Mouse (Mus musculus) retina, adult 2 months (tissue): ENCODE measurements around the gene Map2k5.

Experiments used
- DNase-seq: peaks from one replicate; pipeline ENCODE4 v3.0.0-alpha.2; 2012; ENCODE audit warnings: low read depth, low spot score

The Map2k5 gene

DNA sequence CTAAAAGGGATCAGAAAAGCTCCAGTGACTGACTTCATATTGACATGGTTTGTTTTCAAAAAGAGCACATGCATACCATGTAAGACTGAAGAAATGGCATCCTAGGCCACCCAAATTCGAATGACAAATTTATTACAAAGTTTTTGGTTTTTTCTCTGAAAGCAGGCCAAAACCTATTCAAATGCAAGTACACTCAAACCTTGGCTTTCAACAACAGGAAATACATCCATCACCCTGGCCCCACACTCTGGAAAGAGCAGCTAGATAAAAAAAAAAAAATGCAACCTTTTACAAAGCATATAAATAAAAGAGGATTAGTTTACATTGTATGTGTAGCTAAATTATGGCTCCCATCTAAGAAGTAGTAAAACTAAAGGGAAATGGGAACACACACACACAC lies 114.5 kb downstream of the Map2k5 start:
- no peak for DNase-seq

DNA sequence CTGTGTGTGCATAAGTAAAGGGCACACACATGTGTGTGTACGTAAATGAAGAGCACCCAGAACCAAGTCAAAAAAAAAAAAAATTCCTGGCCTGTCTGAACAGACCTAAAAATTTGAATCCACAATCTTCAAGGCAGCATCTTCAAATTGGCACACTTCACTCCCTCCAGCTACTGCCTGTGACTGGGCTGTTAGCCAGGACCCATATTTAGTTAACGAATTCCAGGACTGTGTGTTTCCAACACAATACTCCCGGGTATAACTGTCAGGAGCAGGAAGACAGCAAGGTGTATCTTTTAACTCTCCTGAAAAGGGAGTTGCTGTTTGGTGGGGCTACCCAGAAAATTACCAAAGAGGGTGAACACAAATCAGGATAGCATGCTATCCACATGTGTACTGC lies 118.9 kb downstream of the Map2k5 start:
- no peak for DNase-seq

DNA sequence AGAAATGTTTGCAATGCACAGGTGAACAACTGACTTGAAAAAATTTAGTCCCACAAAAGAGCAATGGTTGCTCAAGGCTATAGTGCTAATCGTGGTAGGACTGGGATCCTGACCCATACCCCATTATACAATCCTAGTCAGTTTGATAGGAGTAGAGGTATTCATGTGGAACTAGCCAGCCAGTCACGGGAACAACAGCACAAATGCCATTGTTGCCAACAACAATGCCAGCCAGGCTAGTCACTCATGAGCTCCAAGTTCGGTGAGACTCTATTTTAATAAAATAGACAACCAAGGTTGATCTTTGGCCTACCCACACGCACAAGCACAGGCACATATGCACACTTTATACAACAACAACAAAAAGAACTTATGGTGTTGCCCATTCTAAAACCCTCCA lies 120.0 kb downstream of the Map2k5 start:
- no peak for DNase-seq

DNA sequence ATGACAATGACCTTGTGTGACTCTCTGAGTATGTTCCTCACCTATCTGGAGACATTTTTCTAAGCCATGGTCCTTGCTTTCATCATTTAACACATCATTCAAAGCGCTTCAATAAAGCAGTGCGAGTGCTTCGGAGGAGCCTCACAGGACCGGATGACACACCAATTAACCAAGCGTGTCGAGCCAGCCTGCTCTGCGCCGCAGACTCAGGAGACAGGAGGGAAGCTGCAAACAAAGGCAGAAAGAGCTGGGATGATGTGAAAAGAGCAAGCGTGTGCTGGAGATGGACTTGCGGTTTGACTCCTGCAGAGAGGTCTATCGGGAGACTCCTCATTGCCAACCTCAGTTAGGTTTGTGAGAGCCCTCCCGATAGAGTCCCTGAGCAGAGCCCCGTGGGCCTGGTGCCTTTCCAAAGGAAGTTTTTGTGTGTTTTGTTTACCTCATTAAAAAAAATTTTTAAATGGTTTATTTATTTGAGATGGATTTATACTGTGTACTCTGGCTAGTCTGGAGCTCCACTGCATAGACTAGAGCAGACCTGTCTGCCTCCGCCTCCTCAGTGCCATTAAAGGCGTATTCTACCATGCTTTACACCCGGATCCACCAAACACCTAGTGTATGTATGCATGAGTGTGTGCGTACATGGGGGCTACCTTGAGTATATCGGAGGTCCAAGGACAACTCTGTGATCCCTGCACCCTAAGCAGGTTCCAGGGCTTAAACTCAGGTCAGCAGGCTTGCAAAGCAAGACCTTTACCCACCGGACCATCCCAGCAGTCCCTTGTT lies 126.7 kb downstream of the Map2k5 start:
- DNase-seq = no peak

DNA sequence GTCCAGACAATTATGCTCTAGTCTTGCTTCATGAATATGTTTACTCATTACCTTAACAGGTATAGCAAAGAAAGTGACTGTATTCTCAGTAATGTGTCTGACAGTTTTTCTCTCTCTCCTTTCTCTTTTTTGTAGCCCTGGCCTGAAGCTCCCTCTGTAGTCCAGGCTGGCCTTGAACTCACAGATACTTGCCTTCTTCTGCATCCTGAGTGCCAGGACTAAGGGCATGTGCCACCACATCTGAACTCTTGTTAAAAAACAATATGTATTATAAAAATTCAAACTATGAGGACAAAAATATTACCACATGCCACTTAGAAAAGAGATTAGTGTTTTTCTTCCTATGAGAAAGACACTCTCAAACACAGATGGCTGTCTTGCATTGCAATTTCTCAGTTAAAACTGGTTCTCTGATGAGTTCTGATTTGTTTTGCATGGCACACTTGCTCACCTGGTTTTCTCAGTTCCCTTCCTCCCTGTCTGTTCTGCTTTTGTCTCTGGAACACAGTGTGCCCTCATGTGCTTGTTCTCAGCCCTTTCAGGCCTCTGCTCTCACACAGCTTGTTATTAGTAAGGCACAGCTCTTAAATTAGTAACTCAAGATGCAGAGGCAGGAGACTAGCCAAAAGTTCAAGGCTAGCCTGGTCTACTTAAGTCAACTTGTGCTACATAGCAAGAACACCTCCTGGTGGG lies 129.5 kb downstream of the Map2k5 start:
- no peak for DNase-seq

DNA sequence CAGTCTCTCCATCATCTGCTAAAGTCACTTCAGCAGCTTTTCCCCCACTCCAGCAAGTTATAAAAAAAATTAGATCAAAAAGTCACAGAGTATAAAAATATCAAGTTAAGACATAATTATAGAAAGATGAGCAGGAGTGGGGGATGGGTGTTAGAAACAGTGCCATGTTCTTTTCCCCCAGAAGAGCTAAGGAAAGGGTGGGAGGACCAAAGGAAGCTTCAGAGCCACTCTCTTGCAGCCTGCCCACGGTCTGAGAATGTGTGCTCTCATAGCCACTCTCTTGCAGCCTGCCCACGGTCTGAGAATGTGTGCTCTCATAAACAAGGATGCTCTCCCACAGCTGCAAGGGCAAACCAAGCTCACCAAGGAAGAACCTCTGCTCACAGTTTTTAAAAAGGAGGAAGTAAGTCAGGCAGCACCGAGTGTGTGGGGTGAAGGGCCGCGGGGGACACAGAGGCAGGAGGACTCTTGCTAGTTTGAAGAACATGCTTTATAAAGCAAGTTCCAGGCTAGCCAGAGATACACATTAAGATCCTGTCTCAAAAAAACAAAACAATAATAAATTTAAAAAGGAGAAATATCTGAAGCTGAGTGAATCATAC lies 131.0 kb downstream of the Map2k5 start:
- DNase-seq = no peak

DNA sequence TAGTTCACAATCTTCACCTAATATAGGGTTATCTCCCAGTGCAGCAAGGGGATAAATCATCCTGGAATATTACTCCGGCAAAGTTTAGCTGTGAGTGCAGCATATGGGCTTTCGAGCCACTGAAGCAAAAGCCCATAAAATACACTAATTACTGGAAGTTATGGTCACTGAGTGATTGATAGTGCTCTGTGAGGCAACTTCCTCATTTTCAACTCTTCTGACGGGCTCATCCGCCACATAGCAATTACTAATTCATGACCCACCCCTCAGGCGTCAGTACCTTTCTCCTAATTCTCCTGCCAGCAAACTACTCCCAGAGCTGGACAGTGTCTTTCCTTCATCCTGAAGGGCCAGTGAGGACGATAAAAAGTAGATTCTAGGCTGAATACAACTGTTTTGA lies 135.7 kb downstream of the Map2k5 start:
- DNase-seq = no peak

DNA sequence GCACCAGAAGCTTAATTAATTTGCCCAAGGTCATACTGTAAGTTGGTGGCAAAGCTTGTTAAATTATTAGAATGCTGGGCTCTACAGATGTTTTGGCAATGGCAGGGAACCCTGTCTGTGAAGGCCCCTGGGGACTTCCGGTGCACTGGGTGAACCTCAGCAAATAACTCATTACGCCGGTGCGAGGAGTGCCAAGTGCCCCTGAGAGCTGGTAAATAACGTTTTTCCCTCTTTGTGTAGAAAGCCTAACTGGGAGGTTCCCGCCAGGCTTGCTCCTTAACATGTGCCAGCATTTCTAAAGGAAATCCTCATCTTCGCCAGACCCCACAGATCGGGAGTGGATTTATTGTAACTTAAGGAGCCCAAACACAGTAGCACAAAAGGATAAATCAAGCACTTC lies 136.5 kb downstream of the Map2k5 start:
- no peak for DNase-seq

DNA sequence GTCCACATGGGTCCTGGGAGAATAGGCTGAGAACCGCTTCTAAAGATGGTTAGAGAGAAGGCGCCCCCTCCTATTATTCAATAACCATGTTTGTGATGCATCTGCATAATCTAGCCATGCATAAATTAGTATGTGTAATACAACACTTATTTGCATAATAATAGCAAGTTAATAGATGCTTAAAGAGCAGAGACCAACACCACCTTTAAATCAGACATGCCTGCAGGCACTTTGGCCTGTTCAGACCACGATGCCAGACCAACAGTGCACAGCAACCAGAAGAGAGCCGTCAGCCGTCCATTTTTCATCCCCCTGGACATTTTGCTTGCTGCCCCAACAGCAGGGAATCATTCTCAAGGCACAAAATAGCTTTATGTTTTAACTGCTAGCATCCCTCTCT lies 143.3 kb downstream of the Map2k5 start:
- no peak for DNase-seq

DNA sequence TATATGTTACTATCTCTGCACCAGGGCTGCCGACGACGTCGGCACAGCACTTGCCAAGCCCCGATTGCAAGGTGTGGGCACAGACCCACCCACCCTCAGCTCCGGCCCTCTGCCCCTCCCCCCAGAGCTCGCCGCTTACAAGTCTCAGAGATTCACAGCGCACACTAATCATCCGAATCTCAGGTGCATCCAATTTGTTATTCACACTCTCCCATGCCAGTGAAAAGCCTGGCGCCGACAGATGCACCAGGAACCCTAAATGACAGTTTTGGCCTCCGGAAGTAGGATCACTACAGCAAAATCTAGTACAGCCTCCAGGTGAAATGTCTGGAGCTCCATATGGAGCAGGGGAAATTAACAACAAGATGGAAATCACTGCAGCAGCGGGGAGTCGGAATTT lies 147.4 kb downstream of the Map2k5 start:
- no peak for DNase-seq

DNA sequence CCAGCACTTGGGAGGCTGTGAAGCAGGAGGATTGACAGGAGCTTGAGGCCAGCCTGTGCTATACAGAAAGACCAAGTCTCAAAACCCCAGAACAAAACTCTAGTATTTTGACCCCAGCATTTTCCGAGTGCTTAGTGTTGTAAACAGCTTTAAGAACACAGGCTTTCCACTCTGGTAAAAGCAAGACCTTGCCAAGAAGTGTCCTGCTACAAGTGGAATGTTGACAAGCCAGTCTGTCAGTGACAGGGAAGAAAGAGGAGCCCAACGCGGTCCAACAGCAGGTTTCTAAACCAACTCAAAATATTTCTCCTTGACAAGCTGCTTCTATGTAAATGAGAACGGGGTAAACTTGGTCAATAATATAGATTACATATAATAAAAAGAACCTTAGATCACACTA lies 148.6 kb downstream of the Map2k5 start:
- DNase-seq = no peak

DNA sequence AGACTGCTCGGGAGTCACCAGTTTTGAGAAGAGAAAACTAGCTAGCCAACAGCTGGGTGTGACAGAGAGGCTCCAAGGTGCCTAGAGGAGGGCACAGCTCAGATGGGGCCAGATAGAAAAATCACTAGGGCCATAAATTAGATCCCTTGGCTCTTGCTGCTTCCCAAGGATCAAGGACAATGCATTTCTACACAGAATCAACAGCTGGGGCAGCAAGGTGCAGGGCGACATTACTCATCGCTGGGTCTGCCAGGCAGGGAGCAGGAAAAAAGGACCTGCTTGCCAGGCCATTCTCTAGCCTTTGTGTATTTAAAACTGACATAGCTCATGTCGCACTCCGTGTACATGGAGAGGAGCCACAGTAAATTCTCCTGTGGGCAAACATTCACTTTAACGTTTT lies 155.5 kb downstream of the Map2k5 start:
- no peak for DNase-seq

DNA sequence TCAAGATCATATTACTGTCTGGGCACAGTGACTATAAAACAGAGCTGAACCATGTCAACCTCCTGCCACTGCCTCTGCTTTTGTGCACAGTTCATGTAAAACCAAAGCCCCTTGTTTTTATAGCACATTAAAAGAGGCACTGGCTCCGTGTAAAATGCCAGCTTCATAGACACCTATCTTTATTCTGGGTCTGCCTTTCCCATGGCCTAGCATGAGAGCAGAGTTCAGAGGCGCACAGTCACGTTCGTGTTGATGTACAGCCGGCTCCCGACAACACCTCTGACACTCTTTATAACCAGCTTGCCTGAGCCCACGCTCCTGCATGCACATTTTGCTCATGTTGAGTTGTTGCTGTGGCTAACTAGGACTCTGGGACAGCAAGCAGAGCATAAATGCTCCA lies 157.9 kb downstream of the Map2k5 start:
- no peak for DNase-seq

DNA sequence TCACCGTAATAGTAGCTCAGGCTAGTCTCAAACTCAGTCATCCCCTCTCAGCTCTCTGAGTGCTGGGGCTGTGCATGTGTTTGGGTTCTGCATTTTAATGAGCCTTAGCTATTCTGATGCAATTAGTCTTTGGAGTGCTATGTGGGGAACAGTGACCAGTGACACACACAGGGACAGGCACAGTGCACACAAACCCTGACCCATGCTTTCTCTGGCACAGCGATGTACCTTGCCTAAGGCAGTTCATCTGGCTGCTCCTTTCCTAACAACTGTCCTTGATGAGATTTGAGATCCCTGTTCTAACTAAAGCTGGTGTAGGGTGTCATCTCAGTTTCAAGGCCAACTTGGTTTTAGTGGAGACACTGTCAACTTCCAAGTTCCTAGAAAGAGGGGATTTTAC lies 162.7 kb downstream of the Map2k5 start:
- no peak for DNase-seq

DNA sequence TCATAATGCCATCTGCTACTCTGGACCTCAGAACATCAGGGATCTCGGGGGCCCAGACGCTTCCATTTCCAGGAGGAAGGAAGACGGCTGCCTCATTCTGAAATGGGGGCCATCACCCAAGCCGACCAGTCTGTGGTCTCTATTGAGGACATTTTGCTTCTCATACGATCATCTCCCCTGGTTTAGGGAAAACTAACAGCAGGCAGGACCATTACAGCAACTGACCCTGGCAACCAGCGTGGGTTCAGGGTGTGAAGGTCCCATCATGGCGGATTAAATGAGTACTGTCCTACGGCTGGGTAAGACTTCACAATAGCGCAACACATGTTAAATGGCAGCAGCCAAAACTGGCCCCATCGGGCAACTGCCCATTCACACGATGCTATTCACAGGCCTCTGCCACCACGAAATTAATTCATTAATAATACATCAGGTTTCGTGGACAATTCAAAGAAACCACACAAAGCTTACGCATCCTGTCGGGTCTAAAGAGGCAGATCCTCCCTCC lies 170.9 kb downstream of the Map2k5 start:
- no peak for DNase-seq

DNA sequence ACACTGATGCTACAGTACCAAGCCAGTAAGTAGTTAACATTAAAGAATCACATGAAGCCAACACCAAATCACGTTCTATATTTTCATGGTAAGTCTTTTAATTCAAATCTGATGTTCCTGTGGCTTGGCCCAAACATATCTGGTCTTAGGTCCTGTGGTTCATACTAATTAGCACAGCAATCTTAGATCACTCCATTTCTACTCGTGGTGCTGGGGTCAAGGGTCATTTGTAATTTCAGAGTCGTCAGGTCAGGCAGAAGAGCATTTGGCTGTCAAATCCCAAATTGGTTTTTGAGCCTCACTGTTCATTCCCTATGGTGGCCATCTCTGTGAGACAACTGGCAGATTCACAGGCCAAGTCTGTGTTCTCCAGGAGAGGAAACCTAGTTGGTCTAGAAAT lies 174.2 kb downstream of the Map2k5 start:
- no peak for DNase-seq

DNA sequence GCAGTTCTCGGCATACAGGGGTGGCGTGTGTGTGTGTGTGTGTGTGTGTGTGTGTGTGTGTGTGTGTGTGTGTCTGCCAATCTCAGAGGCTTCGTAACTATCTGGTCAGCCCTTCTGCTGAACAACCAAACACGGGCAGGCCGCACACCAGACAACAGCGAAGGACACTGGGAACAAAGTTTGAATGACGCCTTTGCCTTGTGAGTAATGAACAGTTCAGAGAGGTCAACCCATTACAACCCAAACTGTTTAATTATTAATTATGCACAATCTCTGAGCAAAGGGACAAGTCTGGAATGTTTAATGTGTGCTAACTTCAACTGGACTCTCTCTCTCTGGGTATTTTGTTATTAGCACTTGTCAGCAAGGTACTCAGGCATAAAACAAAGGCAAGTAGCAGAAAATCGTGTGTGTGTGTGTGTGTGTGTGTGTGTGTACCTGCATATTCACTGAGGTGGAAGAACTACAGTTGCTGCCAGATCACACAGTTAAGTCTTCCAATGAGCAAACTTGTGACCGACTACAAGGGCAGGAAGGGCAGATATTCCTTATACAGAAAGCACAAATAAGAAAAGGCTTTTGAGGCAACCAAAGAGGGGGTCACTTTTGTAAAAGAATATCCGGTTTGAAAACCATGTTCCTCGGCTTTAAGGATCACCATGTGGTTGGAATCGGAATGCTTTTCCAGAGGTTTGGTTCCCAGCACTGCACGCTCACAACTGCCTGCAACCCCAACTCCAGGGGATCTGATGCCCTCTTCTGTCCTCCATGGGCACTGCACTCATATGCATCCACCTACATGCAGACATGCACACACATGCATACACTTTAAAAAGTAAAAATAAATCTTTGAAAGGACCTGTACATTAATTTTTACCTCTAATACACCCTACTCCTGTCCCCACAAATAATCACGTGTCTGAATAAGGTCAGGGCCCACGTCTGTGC lies 176.1 kb downstream of the Map2k5 start:
- no peak for DNase-seq

DNA sequence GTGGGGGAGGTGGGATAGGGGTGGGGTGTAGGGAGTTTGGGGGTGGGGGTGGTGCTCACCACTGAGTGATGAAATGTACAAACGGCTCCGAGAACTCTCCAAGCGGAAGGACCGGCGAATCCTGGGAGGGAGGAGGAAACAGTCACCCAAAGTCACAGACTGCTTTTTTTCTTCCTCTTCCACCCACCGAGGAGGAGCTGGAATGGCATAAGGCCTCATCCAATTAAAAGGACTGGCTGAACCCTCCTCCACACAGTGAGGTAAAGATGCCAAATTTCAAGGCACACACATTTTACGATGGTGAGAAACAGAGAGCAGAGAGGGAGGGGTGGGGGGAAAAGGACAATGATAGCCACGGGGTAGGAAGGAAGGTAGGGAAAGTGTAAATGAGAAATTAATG lies 180.4 kb downstream of the Map2k5 start:
- DNase-seq = no peak

DNA sequence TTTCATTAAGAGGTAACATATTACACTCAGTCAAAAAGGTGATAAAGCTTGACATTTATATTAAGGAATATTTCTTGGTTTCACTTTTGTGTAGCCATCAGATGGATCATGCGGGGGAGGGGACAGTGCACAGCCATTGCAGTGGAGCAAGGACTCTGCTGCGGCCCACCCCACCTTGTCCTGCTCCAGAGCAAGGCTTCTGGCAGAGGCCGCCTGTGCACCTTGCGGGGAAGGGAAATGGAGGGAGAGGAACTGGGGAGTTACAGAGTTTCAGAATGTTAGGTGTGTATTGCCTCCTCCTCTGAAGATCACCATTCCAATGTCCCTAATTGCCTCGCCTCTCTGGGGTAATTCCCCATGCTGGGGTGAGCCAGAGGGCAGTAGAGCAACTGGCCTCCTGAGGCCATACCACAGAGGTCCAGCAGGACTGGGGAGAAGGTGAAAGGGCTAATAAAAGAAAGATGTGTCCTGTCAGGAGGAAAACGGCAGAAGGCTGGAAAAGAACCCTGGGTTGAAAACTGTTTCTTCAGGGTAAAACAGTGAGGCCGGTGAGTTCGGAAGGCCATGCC lies 181.5 kb downstream of the Map2k5 start:
- no peak for DNase-seq

DNA sequence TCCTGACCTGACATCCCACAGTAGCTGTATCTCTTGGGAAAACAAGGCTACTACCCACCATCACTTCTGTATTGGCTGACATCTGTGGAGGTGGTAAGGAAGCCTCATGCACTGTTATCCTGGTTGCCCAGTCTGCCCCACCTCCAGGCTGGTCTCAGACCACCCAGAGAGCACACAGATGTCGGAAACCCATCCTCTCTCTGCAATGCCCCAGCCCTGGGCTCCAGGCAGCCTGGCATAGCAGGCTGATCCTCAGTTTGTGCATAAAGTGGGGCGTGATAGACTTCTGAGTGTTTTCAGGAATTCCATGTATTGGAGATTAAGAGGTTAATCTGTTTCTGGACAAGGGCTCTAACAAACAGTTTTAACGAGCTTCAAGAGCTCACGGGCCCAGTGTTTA lies 182.2 kb downstream of the Map2k5 start:
- DNase-seq = no peak

DNA sequence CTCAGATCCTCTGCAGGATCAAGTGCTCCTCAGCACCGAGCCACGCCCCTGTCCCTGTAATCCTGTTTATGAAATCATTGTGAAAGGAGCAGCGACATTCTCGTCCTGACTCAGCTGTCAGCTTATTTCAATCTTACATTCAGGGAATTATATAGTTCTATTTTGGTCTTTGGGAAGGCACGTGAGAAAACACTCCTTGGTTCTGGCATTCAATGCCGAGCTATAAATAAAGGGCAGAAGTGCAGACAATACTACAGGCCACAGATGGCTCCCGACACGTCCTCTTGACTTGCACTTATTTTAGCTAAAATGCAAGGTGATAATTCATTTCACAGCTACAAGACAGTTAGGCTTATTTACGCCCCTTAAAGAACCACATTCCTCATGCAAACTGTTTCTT lies 182.9 kb downstream of the Map2k5 start:
- DNase-seq = no peak
